Mouse (Mus musculus) heart, embryonic 16.5 days (tissue): Measurements from ENCODE around the gene Dnajb2. TPM values are rescaled to one million over a fixed set of nuclear protein-coding genes. Genes with fewer than 3 reads are reported as not detected.

Experiments used
- ATAC-seq: fragments of 200-750 bp; cut with Nextera tagmentation; replicated peaks from 2 replicates; pipeline ENCODE4 v1.8.0; 2017; ENCODE audit warnings: moderate number of reproducible peaks; ENCODE audit not compliant: insufficient read depth, low FRiP score; ENCODE audit errors: extremely low read depth
- H3K27ac ChIP-seq: fragments of 300-500 bp; sonication (generic); 2 replicates; pipeline ENCODE4 v1.5.1; 2014; ENCODE audit warnings: mild to moderate bottlenecking, low read length, control low read depth, moderate library complexity
- H3K27me3 ChIP-seq: fragments of 300-500 bp; sonication (generic); 2 replicates; pipeline ENCODE4 v1.6.1; 2014; ENCODE audit warnings: low read length, mixed read lengths; ENCODE audit not compliant: control insufficient read depth, insufficient read depth
- H3K36me3 ChIP-seq: fragments of 300-500 bp; sonication (generic); 2 replicates; pipeline ENCODE4 v1.6.1; 2014; ENCODE audit not compliant: control insufficient read depth, insufficient read depth
- H3K4me1 ChIP-seq: fragments of 300-500 bp; sonication (generic); 2 replicates; pipeline ENCODE4 v1.6.1; 2014; ENCODE audit warnings: low read length, mixed read lengths; ENCODE audit not compliant: control insufficient read depth, insufficient read depth
- H3K4me2 ChIP-seq: fragments of 300-500 bp; sonication (generic); 2 replicates; pipeline ENCODE4 v1.6.1; 2014; ENCODE audit warnings: low read depth, mild to moderate bottlenecking, control low read depth, low read length
- H3K4me3 ChIP-seq: fragments of 300-500 bp; sonication (generic); 2 replicates; pipeline ENCODE4 v1.5.1; 2014; ENCODE audit warnings: mild to moderate bottlenecking, control low read depth, low read length
- H3K9ac ChIP-seq: fragments of 300-500 bp; sonication (generic); 2 replicates; pipeline ENCODE4 v1.6.1; 2014; ENCODE audit warnings: low read length, control low read depth
- H3K9me3 ChIP-seq: fragments of 300-500 bp; sonication (generic); replicated peaks from 2 replicates; pipeline ENCODE4 v1.6.1; 2016; ENCODE audit warnings: low read length; ENCODE audit not compliant: control insufficient read depth
- WGBS: fragments of 180-500 bp; shearing (Covaris S2); extraction: QIAGEN DNeasy Blood & Tissue Kit; methylation state at CpG from one replicate; pipeline ENCODE4 v1.1.7; 2014; 5-methylcytosine and 5-hydroxymethylcytosine counted together
- polyA plus RNA-seq: library from polyadenylated mRNA; unstranded; fragments of >200 nt; fragmentation: Nextera tagmentation; extraction: Ambion mirVana; gene quantifications from 2 replicates; pipeline ENCODE4 v1.2.1, GENCODE M21; 2015

Dnajb2 gene
- polyA plus RNA-seq, 1 experiment from 2014 or later = 46.0 TPM

- 59% methylated on average over 13 of the region's 13 CpGs for WGBS
- H3K9ac ChIP-seq = no peak overlapping the region
- no peak for ATAC-seq
- peaks cover 25% of the 10 kb centered on the region for H3K4me1 ChIP-seq
- no peaks in the 10 kb centered on the region for H3K9me3 ChIP-seq
- no peak overlapping the region for H3K27ac ChIP-seq
- H3K4me2 ChIP-seq = no peak overlapping the region
- H3K4me3 ChIP-seq = no peak overlapping the region
- no peaks in the 10 kb centered on the region; the same call in 1 of the 2 replicates for H3K27me3 ChIP-seq
- no peaks in the 10 kb centered on the region for H3K36me3 ChIP-seq
These were observed 16.1 kb downstream of the Dnajb2 start for GRCm38 (mm10) chr1:75252308-75252707.

GRCm38 (mm10) chr1:75253029-75253428, 16.8 kb downstream of the Dnajb2 start:
- ATAC-seq = no peak
- no peak overlapping the region for H3K4me3 ChIP-seq
- no peak overlapping the region for H3K9ac ChIP-seq
- no peaks in the 10 kb centered on the region for H3K9me3 ChIP-seq
- no peak overlapping the region for H3K27ac ChIP-seq
- no peak overlapping the region for H3K4me2 ChIP-seq
- H3K27me3 ChIP-seq = no peaks in the 10 kb centered on the region; the same call in 1 of the 2 replicates
- H3K4me1 ChIP-seq = peaks cover 18% of the 10 kb centered on the region
- 64% methylated on average over 16 of the region's 16 CpGs for WGBS
- no peaks in the 10 kb centered on the region for H3K36me3 ChIP-seq

GRCm38 (mm10) chr1:75253849-75254624, 17.8 kb downstream of the Dnajb2 start:
- no peaks in the 10 kb centered on the region for H3K9me3 ChIP-seq
- H3K9ac ChIP-seq = no peak overlapping the region
- no peak overlapping the region for H3K4me2 ChIP-seq
- H3K27ac ChIP-seq = no peak overlapping the region
- WGBS = 57% methylated on average over 16 of the region's 16 CpGs
- H3K4me3 ChIP-seq = no peak overlapping the region
- H3K36me3 ChIP-seq = no peaks in the 10 kb centered on the region
- no peaks in the 10 kb centered on the region; the same call in 1 of the 2 replicates for H3K27me3 ChIP-seq
- peaks cover 9% of the 10 kb centered on the region for H3K4me1 ChIP-seq
- no peak for ATAC-seq

- H3K27me3 ChIP-seq = no peaks in the 10 kb centered on the region; the same call in 1 of the 2 replicates
- no peak for ATAC-seq
- 74% methylated on average over 8 of the region's 8 CpGs for WGBS
These were observed 18.4 kb downstream of the Dnajb2 start for GRCm38 (mm10) chr1:75254625-75255013.

GRCm38 (mm10) chr1:75255516-75256046, 19.4 kb downstream of the Dnajb2 start:
- H3K9ac ChIP-seq = no peak overlapping the region
- H3K4me1 ChIP-seq = peaks cover 2% of the 10 kb centered on the region; the same call in 1 of the 2 replicates
- no peaks in the 10 kb centered on the region; the same call in 1 of the 2 replicates for H3K27me3 ChIP-seq
- no peaks in the 10 kb centered on the region for H3K9me3 ChIP-seq
- no peak for ATAC-seq
- no peak overlapping the region for H3K4me2 ChIP-seq
- no peak overlapping the region for H3K4me3 ChIP-seq
- 59% methylated on average over 10 of the region's 10 CpGs for WGBS
- no peaks in the 10 kb centered on the region for H3K36me3 ChIP-seq
- no peak overlapping the region for H3K27ac ChIP-seq

More at GRCm38 (mm10) chr1:75254625-75255013, 18.4 kb downstream of the Dnajb2 start:
- Histone ChIP-seq H3K27ac (no peak overlapping the region), H3K4me3 (no peak overlapping the region), H3K4me2 (no peak overlapping the region), H3K36me3 (no peaks in the 10 kb centered on the region), H3K9ac (no peak overlapping the region), H3K4me1 (peaks cover 4% of the 10 kb centered on the region), H3K9me3 (no peaks in the 10 kb centered on the region)

- H3K9ac ChIP-seq = no peak overlapping the region
- H3K4me1 ChIP-seq = no peaks in the 10 kb centered on the region
- ATAC-seq = no peak
- no peak overlapping the region for H3K4me2 ChIP-seq
- peaks cover 27% of the 10 kb centered on the region for H3K27me3 ChIP-seq
- no peak overlapping the region for H3K27ac ChIP-seq
- no peaks in the 10 kb centered on the region for H3K36me3 ChIP-seq
- no peaks in the 10 kb centered on the region for H3K9me3 ChIP-seq
- no peak overlapping the region for H3K4me3 ChIP-seq
These were observed 25.1 kb downstream of the Dnajb2 start for GRCm38 (mm10) chr1:75261278-75261677.

- ATAC-seq = no peak
- WGBS = 3% methylated on average over 40 of the region's 40 CpGs
- no peaks in the 10 kb centered on the region for H3K36me3 ChIP-seq
- H3K4me1 ChIP-seq = no peaks in the 10 kb centered on the region
- H3K4me3 ChIP-seq = no peak overlapping the region
- no peak overlapping the region for H3K27ac ChIP-seq
- no peak overlapping the region for H3K9ac ChIP-seq
- no peaks in the 10 kb centered on the region for H3K9me3 ChIP-seq
- H3K4me2 ChIP-seq = no peak overlapping the region
- peaks cover 27% of the 10 kb centered on the region for H3K27me3 ChIP-seq
These were observed 27.1 kb downstream of the Dnajb2 start for GRCm38 (mm10) chr1:75262969-75263951.

- no peak for ATAC-seq
- peaks cover 27% of the 10 kb centered on the region for H3K27me3 ChIP-seq
These were observed 28.1 kb downstream of the Dnajb2 start, which contains the start of gene Ptprn for GRCm38 (mm10) chr1:75264091-75264880. TSS of gene Ptprn (minus strand) at chr1:75264502.

More at GRCm38 (mm10) chr1:75264091-75264880, 28.1 kb downstream of the Dnajb2 start, which contains the start of gene Ptprn:
- 12% methylated on average over 27 of the region's 32 CpGs for WGBS
- no peak within 1 kb of the TSS for H3K27ac ChIP-seq
- no peaks in the 10 kb centered on the region for H3K4me1 ChIP-seq
- H3K9me3 ChIP-seq = no peaks in the 10 kb centered on the region
- no peak within 1 kb of the TSS for H3K4me2 ChIP-seq
- no peak within 1 kb of the TSS for H3K9ac ChIP-seq
- no peak within 1 kb of the TSS for H3K4me3 ChIP-seq
- no peaks in the 10 kb centered on the region for H3K36me3 ChIP-seq
